Mouse (Mus musculus): Measurements from ENCODE around the gene Fbxo11. TPM values are rescaled to one million over a fixed set of nuclear protein-coding genes. Genes with fewer than 3 reads are reported as not detected.
A peak's percentile ranks its signal among the peaks of the same experiment; 100 is the strongest.
"Not testable (repeated sequence)": the region's sequence is repeated elsewhere in the genome, so short reads cannot be mapped to it uniquely, and the experiment has no call there.

Gene Fbxo11
- total and polyA plus RNA-seq, 3 experiments, result 13.4 to 35.1 (median 31.2) TPM

DNA sequence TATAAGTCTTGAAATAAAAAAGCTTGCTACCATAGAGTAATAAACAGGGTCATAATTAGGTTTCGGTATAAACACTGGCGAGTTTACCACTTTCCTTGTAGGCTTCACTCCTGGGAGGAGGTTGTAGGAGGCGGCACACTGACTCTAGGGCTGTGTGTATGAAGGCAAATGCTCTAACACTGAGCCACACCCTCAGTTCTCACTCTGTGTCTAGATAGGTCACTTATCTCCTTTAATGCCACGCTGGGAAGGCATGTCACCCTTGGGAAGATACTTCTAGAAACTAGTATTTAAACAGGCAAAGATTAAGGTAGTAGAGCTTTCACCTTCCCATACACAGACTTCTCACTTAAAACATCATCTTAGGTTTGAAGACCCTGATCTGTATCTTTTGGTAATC is 30.7 kb downstream of the Fbxo11 start:
- peaks cover 10% of the 10 kb centered on the region for H3K4me1 ChIP-seq (ENCODE audit: control insufficient read depth, insufficient read depth, low read length)
- H3K4me3 ChIP-seq, result no peak overlapping the region
- H3K36me3 ChIP-seq (ENCODE audit: control insufficient read depth, insufficient read depth, low read length), result peaks cover 10% of the 10 kb centered on the region
- no peak for DNase-seq
- no peak overlapping the region for H3K9ac ChIP-seq (ENCODE audit: low read depth, low read length)
- no peak overlapping the region for H3K27ac ChIP-seq
- peaks cover 7% of the 10 kb centered on the region for H3K79me2 ChIP-seq (replicated peaks; ENCODE audit: control insufficient read depth, insufficient read depth, low read length)
- intact Hi-C loops (cut with DNase I), result no loop called here
- WGBS, result 78% methylated on average over 4 of the region's 4 CpGs
- no peaks in the 10 kb centered on the region for H3K27me3 ChIP-seq (ENCODE audit: control insufficient read depth, insufficient read depth, low read length)
- no peak for TF ChIP-seq EP300 (IDR thresholded peaks at IDR 0.05; ENCODE audit: insufficient read depth, low read depth, low read length)
- no peak for TF ChIP-seq POLR2A (IDR thresholded peaks at IDR 0.05; ENCODE audit: insufficient read depth, low read depth, low read length)
- TF ChIP-seq CTCF (IDR thresholded peaks at IDR 0.05), result no peak

DNA sequence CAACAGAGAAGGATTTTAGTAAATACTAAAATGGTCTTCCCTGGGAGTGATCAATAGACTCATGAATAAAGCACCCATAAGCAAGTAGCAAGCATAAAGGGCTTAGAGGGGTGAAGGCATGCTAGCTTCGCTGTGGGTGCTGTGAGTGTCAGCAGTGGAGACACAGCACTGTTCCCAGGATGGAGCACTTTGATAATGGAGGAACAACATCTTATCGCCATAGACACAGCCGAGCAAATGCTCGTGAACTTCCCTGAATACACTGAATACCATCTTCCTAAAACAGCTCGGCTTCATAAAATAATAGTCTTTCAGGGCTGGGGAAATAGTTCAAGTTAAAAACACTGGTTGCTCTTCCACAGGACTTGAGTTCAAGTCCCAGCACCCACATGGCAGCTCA is 33.3 kb downstream of the Fbxo11 start:
- Histone ChIP-seq H3K9ac (ENCODE audit: low read depth, low read length) (no peak overlapping the region), H3K79me2 (replicated peaks; ENCODE audit: control insufficient read depth, insufficient read depth, low read length) (peaks cover 7% of the 10 kb centered on the region), H3K4me1 (ENCODE audit: control insufficient read depth, insufficient read depth, low read length) (peaks cover 11% of the 10 kb centered on the region), H3K36me3 (ENCODE audit: control insufficient read depth, insufficient read depth, low read length) (peaks cover 10% of the 10 kb centered on the region), H3K27me3 (ENCODE audit: control insufficient read depth, insufficient read depth, low read length) (no peaks in the 10 kb centered on the region), H3K27ac (no peak overlapping the region), H3K4me3 (no peak overlapping the region)
- no peak for DNase-seq
- WGBS, result 67% methylated on average over 5 of the region's 5 CpGs
- intact Hi-C loops (cut with DNase I), result no loop called here
- TF ChIP-seq EP300 (IDR thresholded peaks at IDR 0.05; ENCODE audit: insufficient read depth, low read depth, low read length), result no peak
- no peak for TF ChIP-seq POLR2A (IDR thresholded peaks at IDR 0.05; ENCODE audit: insufficient read depth, low read depth, low read length)
- TF ChIP-seq CTCF (IDR thresholded peaks at IDR 0.05), result no peak

DNA sequence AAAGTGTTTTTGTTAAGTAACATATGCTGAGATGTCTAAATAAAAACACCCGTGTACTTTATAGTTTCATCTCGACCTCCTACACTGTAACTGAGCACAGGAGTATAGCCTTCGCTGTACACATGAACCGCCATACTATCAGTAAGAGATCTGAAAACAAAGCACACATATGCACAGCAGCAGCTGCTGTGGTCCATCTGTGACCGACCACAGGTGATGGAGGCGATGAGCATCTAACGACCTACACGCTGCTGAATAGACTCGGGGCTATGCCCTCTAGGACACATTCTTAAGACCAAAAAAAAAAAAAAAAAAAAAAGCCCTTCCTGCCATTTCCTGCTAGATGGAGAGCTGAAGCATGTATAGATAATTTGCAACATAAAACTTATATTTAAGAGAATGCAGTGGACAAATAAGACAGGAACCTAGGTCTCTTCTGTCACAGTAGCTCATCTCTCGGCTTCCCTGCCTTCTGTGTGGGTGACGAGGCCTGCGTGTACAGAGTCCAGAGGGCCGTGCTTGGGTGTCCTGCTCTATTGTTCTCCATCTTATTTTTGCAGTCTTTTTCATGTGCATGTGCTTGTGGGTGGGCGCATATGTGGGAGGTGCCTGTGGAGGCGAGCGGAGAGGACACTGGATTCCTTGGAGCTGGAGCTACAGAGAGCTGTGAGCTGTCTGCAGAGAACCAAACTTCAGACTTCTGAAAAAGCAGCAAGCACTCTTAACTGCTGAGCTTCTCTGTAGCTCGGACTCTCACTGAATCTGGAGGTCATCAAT is 35.7 kb downstream of the Fbxo11 start:
- no peak for TF ChIP-seq CTCF (IDR thresholded peaks at IDR 0.05)
- no peak for TF ChIP-seq EP300 (IDR thresholded peaks at IDR 0.05; ENCODE audit: insufficient read depth, low read depth, low read length)
- TF ChIP-seq POLR2A (IDR thresholded peaks at IDR 0.05; ENCODE audit: insufficient read depth, low read depth, low read length), result no peak

DNA sequence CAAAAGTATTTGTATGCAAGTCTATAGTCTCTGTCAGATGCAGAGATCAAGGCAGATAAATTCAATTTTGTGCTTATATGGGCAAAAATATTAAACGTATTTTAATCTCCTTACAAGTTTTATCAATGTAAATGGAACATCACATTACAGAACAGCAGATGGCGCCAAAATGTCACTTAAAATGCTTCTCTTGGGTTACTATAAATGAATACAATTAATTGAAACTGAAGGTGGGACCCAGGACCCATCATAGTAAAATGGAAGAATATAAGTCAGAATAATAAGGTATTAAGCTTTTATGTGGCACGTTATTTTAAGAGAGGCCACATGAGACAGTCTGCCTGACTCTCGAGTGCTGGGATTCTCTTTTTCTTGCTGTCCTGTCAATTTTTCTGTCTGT is 39.9 kb downstream of the Fbxo11 start:
- Histone ChIP-seq H3K4me3 (no peak overlapping the region), H3K79me2 (replicated peaks; ENCODE audit: control insufficient read depth, insufficient read depth, low read length) (peaks cover 3% of the 10 kb centered on the region; the same call in 1 of the 2 replicates), H3K27ac (no peak overlapping the region), H3K4me1 (ENCODE audit: control insufficient read depth, insufficient read depth, low read length) (peaks cover 6% of the 10 kb centered on the region), H3K36me3 (ENCODE audit: control insufficient read depth, insufficient read depth, low read length) (no peaks in the 10 kb centered on the region), H3K9ac (ENCODE audit: low read depth, low read length) (no peak overlapping the region), H3K27me3 (ENCODE audit: control insufficient read depth, insufficient read depth, low read length) (no peaks in the 10 kb centered on the region)
- 21% methylated on average over 4 of the region's 4 CpGs for WGBS
- intact Hi-C loops (cut with DNase I), result loop anchor here (1.0 to 10.0 kb wide), 6 partner anchors 42 to 620 kb away; no protein-coding TSS in a partner anchor
- TF ChIP-seq CTCF (IDR thresholded peaks at IDR 0.05) (peak; percentile 85), POLR2A (IDR thresholded peaks at IDR 0.05; ENCODE audit: insufficient read depth, low read depth, low read length) (no peak)
- no peak for DNase-seq

More for the DNA sequence above, 35.7 kb downstream of the Fbxo11 start:
- no peak for DNase-seq
- no peak overlapping the region for H3K4me3 ChIP-seq
- no peak overlapping the region for H3K9ac ChIP-seq (ENCODE audit: low read depth, low read length)
- H3K27ac ChIP-seq, result no peak overlapping the region
- H3K79me2 ChIP-seq (replicated peaks; ENCODE audit: control insufficient read depth, insufficient read depth, low read length), result peaks cover 7% of the 10 kb centered on the region
- WGBS, result 63% methylated on average over 17 of the region's 17 CpGs
- H3K27me3 ChIP-seq (ENCODE audit: control insufficient read depth, insufficient read depth, low read length), result no peaks in the 10 kb centered on the region
- peaks cover 10% of the 10 kb centered on the region for H3K36me3 ChIP-seq (ENCODE audit: control insufficient read depth, insufficient read depth, low read length)
- H3K4me1 ChIP-seq (ENCODE audit: control insufficient read depth, insufficient read depth, low read length), result peaks cover 15% of the 10 kb centered on the region
- intact Hi-C loops (cut with DNase I), result loop anchor here (5.0 to 10.0 kb wide), 3 partner anchors 78 to 615 kb away; no protein-coding TSS in a partner anchor

DNA sequence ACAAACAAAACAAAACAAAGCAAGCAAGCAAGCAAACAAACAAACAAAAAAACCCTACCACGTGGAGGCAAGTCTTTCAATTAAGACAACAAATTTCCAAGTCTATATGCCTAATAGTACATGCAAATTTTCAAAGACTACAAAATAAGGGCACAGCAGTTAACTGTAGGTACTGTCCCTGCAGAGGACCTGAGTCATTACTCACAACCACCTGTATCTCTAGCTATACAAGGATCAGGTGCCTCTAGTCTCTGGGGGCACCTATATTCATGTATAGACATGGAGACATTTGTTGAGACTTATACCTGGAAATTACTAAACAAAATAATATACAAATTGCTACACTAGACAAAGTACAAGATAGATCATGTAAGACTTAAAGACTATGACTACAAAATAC is 41.2 kb downstream of the Fbxo11 start:
- intact Hi-C loops (cut with DNase I), result loop anchor here (2.0 to 10.0 kb wide), 3 partner anchors 43 to 621 kb away; no protein-coding TSS in a partner anchor

DNA sequence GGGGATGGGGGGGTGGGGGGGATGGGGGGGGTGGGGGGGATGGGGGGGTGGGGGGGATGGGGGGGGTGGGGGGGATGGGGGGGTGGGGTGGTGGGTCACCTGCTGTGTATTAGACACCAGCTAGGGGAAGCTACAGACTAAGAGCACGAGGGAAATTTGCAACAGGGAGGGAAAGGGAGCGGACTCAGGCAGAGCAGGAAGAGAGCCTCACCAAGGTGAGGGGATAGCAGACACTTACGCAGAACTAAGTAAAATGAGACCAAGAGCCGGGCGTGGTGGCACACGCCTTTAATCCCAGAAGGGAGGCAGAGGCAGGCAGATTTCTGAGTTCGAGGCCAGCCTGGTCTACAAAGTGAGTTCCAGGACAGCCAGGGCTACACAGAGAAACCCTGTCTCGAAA is 49.1 kb downstream of the Fbxo11 start:
- H3K79me2 ChIP-seq (replicated peaks; ENCODE audit: control insufficient read depth, insufficient read depth, low read length); H3K36me3 ChIP-seq (ENCODE audit: control insufficient read depth, insufficient read depth, low read length); intact Hi-C loops (cut with DNase I); H3K9ac ChIP-seq (ENCODE audit: low read depth, low read length); H3K27me3 ChIP-seq (ENCODE audit: control insufficient read depth, insufficient read depth, low read length); DNase-seq; H3K4me1 ChIP-seq (ENCODE audit: control insufficient read depth, insufficient read depth, low read length); H3K27ac ChIP-seq; H3K4me3 ChIP-seq: not testable (repeated sequence)
- 91% methylated on average over 8 of the region's 8 CpGs for WGBS

More for the DNA sequence above, 41.2 kb downstream of the Fbxo11 start:
- TF ChIP-seq POLR2A (IDR thresholded peaks at IDR 0.05; ENCODE audit: insufficient read depth, low read depth, low read length) (no peak), CTCF (IDR thresholded peaks at IDR 0.05) (no peak), EP300 (IDR thresholded peaks at IDR 0.05; ENCODE audit: insufficient read depth, low read depth, low read length) (no peak)
- Histone ChIP-seq H3K27ac (no peak overlapping the region), H3K9ac (ENCODE audit: low read depth, low read length) (no peak overlapping the region), H3K36me3 (ENCODE audit: control insufficient read depth, insufficient read depth, low read length) (no peaks in the 10 kb centered on the region), H3K27me3 (ENCODE audit: control insufficient read depth, insufficient read depth, low read length) (no peaks in the 10 kb centered on the region), H3K4me1 (ENCODE audit: control insufficient read depth, insufficient read depth, low read length) (peaks cover 5% of the 10 kb centered on the region), H3K4me3 (no peak overlapping the region), H3K79me2 (replicated peaks; ENCODE audit: control insufficient read depth, insufficient read depth, low read length) (0 out of 2 replicates have a peak, but pooled peaks cover 2% of the 10 kb centered on the region)
- 78% methylated on average over 1 of the region's 1 CpGs for WGBS
- DNase-seq, result no peak
